Mouse (Mus musculus) neural tube, embryonic 15.5 days (tissue): ENCODE data around the gene Edem3. TPM values are rescaled to one million over a fixed set of nuclear protein-coding genes. Genes with fewer than 3 reads are reported as not detected.
"Not testable (repeated sequence)": the region's sequence is repeated elsewhere in the genome, so short reads cannot be mapped to it uniquely, and the experiment has no call there.

Experiments used
- ATAC-seq: fragments of 200-750 bp; cut with Nextera tagmentation; 2 replicates; pipeline ENCODE4 v1.8.0; 2017; ENCODE audit warnings: mild to moderate bottlenecking, moderate TSS enrichment, moderate library complexity; ENCODE audit not compliant: low FRiP score
- H3K27ac ChIP-seq: fragments of 300-500 bp; sonication (generic); replicated peaks from 2 replicates; pipeline ENCODE4 v1.5.1; 2015; ENCODE audit warnings: mild to moderate bottlenecking, inconsistent platforms
- H3K27me3 ChIP-seq: fragments of 300-500 bp; sonication (generic); replicated peaks from 2 replicates; pipeline ENCODE4 v1.6.1; 2015; ENCODE audit warnings: inconsistent platforms
- H3K36me3 ChIP-seq: fragments of 300-500 bp; sonication (generic); 2 replicates; pipeline ENCODE4 v1.6.1; 2015; ENCODE audit warnings: inconsistent platforms
- H3K4me1 ChIP-seq: fragments of 300-500 bp; sonication (generic); 2 replicates; pipeline ENCODE4 v1.6.1; 2015; ENCODE audit warnings: inconsistent platforms
- H3K4me2 ChIP-seq: fragments of 300-500 bp; sonication (generic); 2 replicates; pipeline ENCODE4 v1.6.1; 2015; ENCODE audit warnings: inconsistent platforms, mild to moderate bottlenecking, moderate library complexity
- H3K4me3 ChIP-seq: fragments of 300-500 bp; sonication (generic); replicated peaks from 2 replicates; pipeline ENCODE4 v1.5.1; 2015; ENCODE audit warnings: mild to moderate bottlenecking, inconsistent platforms
- H3K9ac ChIP-seq: fragments of 300-500 bp; sonication (generic); replicated peaks from 2 replicates; pipeline ENCODE4 v1.6.1; 2015; ENCODE audit warnings: mild to moderate bottlenecking, inconsistent platforms
- H3K9me3 ChIP-seq: fragments of 300-500 bp; sonication (generic); replicated peaks from 2 replicates; pipeline ENCODE4 v1.6.1; 2016; ENCODE audit warnings: inconsistent platforms
- WGBS: fragments of 180-500 bp; shearing (Covaris S2); methylation state at CpG from one replicate; pipeline ENCODE4 v1.1.7; 2015; ENCODE audit warnings: mixed read lengths; 5-methylcytosine and 5-hydroxymethylcytosine counted together
- polyA plus RNA-seq: library from polyadenylated mRNA; unstranded; fragments of >200 nt; fragmentation: Nextera tagmentation; extraction: Ambion mirVana; gene quantifications from 2 replicates; pipeline ENCODE4 v1.2.1, GENCODE M21; 2015

The Edem3 gene
- polyA plus RNA-seq, 1 experiment from 2014 or later, result 16.9 TPM

GRCm38 (mm10) chr1:151816051-151816450 is 60.9 kb downstream of the Edem3 start:
- Histone ChIP-seq H3K4me1 (no peaks in the 10 kb centered on the region), H3K4me2 (no peak overlapping the region), H3K27ac (no peak overlapping the region), H3K9me3 (no peaks in the 10 kb centered on the region), H3K9ac (no peak overlapping the region), H3K4me3 (no peak overlapping the region), H3K27me3 (no peaks in the 10 kb centered on the region), H3K36me3 (peaks cover 46% of the 10 kb centered on the region)
- 92% methylated on average over 3 of the region's 3 CpGs for whole genome bisulfite sequencing
- no peak for ATAC-seq

GRCm38 (mm10) chr1:151819190-151819589 is 64.0 kb downstream of the Edem3 start:
- H3K4me1 ChIP-seq, result no peaks in the 10 kb centered on the region
- H3K4me2 ChIP-seq, result no peak overlapping the region
- no peak overlapping the region for H3K27ac ChIP-seq
- ATAC-seq, result no peak
- H3K9ac ChIP-seq, result no peak overlapping the region
- H3K4me3 ChIP-seq, result no peak overlapping the region
- peaks cover 32% of the 10 kb centered on the region for H3K36me3 ChIP-seq
- H3K9me3 ChIP-seq, result no peaks in the 10 kb centered on the region
- no peaks in the 10 kb centered on the region for H3K27me3 ChIP-seq
- 91% methylated on average over 7 of the region's 7 CpGs for WGBS

- H3K36me3 ChIP-seq, result peaks cover 24% of the 10 kb centered on the region
- WGBS, result 33% methylated on average over 5 of the region's 5 CpGs
- ATAC-seq, result no peak
- H3K4me3 ChIP-seq, result no peak overlapping the region
- no peaks in the 10 kb centered on the region for H3K4me1 ChIP-seq
- no peaks in the 10 kb centered on the region for H3K27me3 ChIP-seq
- no peak overlapping the region for H3K27ac ChIP-seq
- H3K9me3 ChIP-seq, result no peaks in the 10 kb centered on the region
- no peak overlapping the region for H3K4me2 ChIP-seq
- no peak overlapping the region for H3K9ac ChIP-seq
Measured at GRCm38 (mm10) chr1:151820457-151820856, 65.3 kb downstream of the Edem3 start.

GRCm38 (mm10) chr1:151825065-151825464 is 69.9 kb downstream of the Edem3 start:
- Histone ChIP-seq H3K9me3 (no peaks in the 10 kb centered on the region), H3K27ac (no peak overlapping the region), H3K4me1 (no peaks in the 10 kb centered on the region), H3K4me2 (no peak overlapping the region), H3K4me3 (no peak overlapping the region), H3K9ac (no peak overlapping the region), H3K36me3 (no peaks in the 10 kb centered on the region), H3K27me3 (no peaks in the 10 kb centered on the region)
- WGBS, result 63% methylated on average over 7 of the region's 7 CpGs
- ATAC-seq, result no peak

GRCm38 (mm10) chr1:151831791-151832190 is 76.6 kb downstream of the Edem3 start:
- no peaks in the 10 kb centered on the region for H3K27me3 ChIP-seq
- H3K27ac ChIP-seq, result no peak overlapping the region
- H3K9me3 ChIP-seq, result no peaks in the 10 kb centered on the region
- no peak overlapping the region for H3K9ac ChIP-seq
- H3K4me2 ChIP-seq, result no peak overlapping the region
- H3K36me3 ChIP-seq, result no peaks in the 10 kb centered on the region
- no peak for ATAC-seq
- no peaks in the 10 kb centered on the region for H3K4me1 ChIP-seq
- 88% methylated on average over 3 of the region's 3 CpGs for WGBS
- no peak overlapping the region for H3K4me3 ChIP-seq

GRCm38 (mm10) chr1:151835261-151835660 is 80.1 kb downstream of the Edem3 start:
- Histone ChIP-seq H3K27ac (no peak overlapping the region), H3K36me3 (no peaks in the 10 kb centered on the region), H3K9me3 (no peaks in the 10 kb centered on the region), H3K9ac (no peak overlapping the region), H3K4me1 (no peaks in the 10 kb centered on the region), H3K4me3 (no peak overlapping the region), H3K27me3 (no peaks in the 10 kb centered on the region), H3K4me2 (no peak overlapping the region)
- WGBS, result 87% methylated on average over 4 of the region's 4 CpGs
- ATAC-seq, result no peak

- H3K4me1 ChIP-seq, H3K27ac ChIP-seq, ATAC-seq, H3K9ac ChIP-seq, H3K4me2 ChIP-seq, H3K9me3 ChIP-seq, H3K4me3 ChIP-seq, H3K27me3 ChIP-seq, H3K36me3 ChIP-seq: not testable (repeated sequence)
- 96% methylated on average over 1 of the region's 1 CpGs for WGBS
Measured at GRCm38 (mm10) chr1:151840345-151840744, 85.2 kb downstream of the Edem3 start.

- Histone ChIP-seq H3K9ac (no peak overlapping the region), H3K27me3 (no peaks in the 10 kb centered on the region), H3K4me1 (peaks cover 13% of the 10 kb centered on the region), H3K9me3 (no peaks in the 10 kb centered on the region), H3K27ac (peak overlapping the region; percentile 56), H3K4me3 (no peak overlapping the region), H3K4me2 (peak overlapping the region; percentile 27), H3K36me3 (no peaks in the 10 kb centered on the region)
- ATAC-seq, result peak; percentile 24; the same call in 1 of the 2 replicates
- 46% methylated on average over 17 of the region's 17 CpGs for WGBS
Measured at GRCm38 (mm10) chr1:151845252-151845832, 90.2 kb downstream of the Edem3 start.

- H3K4me3 ChIP-seq, result no peak overlapping the region
- H3K36me3 ChIP-seq, result no peaks in the 10 kb centered on the region
- no peaks in the 10 kb centered on the region for H3K9me3 ChIP-seq
- H3K9ac ChIP-seq, result no peak overlapping the region
- no peak overlapping the region for H3K4me2 ChIP-seq
- H3K27me3 ChIP-seq, result no peaks in the 10 kb centered on the region
- WGBS, result 56% methylated on average over 19 of the region's 19 CpGs
- H3K27ac ChIP-seq, result peak overlapping the region; percentile 64; the same call in 1 of the 2 replicates
- peak; percentile 38; the same call in 1 of the 2 replicates for ATAC-seq
- H3K4me1 ChIP-seq, result peaks cover 13% of the 10 kb centered on the region
Measured at GRCm38 (mm10) chr1:151845926-151846782, 91.0 kb downstream of the Edem3 start.

GRCm38 (mm10) chr1:151848286-151848685 is 93.1 kb downstream of the Edem3 start:
- ATAC-seq, result no peak
- no peaks in the 10 kb centered on the region for H3K36me3 ChIP-seq
- H3K27ac ChIP-seq, result no peak overlapping the region
- H3K4me3 ChIP-seq, result no peak overlapping the region
- no peaks in the 10 kb centered on the region for H3K9me3 ChIP-seq
- no peaks in the 10 kb centered on the region for H3K27me3 ChIP-seq
- H3K4me2 ChIP-seq, result no peak overlapping the region
- peaks cover 13% of the 10 kb centered on the region for H3K4me1 ChIP-seq
- 94% methylated on average over 2 of the region's 2 CpGs for whole genome bisulfite sequencing
- H3K9ac ChIP-seq, result no peak overlapping the region

GRCm38 (mm10) chr1:151849993-151850608 is 94.9 kb downstream of the Edem3 start:
- H3K4me2 ChIP-seq, result no peak overlapping the region
- peaks cover 13% of the 10 kb centered on the region for H3K4me1 ChIP-seq
- H3K36me3 ChIP-seq, result no peaks in the 10 kb centered on the region
- no peak overlapping the region for H3K9ac ChIP-seq
- H3K27me3 ChIP-seq, result no peaks in the 10 kb centered on the region
- H3K27ac ChIP-seq, result no peak overlapping the region
- H3K9me3 ChIP-seq, result no peaks in the 10 kb centered on the region
- WGBS, result 86% methylated on average over 16 of the region's 16 CpGs
- H3K4me3 ChIP-seq, result no peak overlapping the region
- no peak for ATAC-seq
